Mouse (Mus musculus) CD8-positive naive resting alpha-beta T cell, adult 2 months (primary cell): ENCODE results near the gene Mep1a.
"Not testable (repeated sequence)": the region's sequence is repeated elsewhere in the genome, so short reads cannot be mapped to it uniquely, and the experiment has no call there.

Source experiments
- DNase-seq, 2 experiments: peaks; one replicate each; pipeline ENCODE4 v3.0.0; 2022; ENCODE audit warnings: low read depth in 2 of 2, low spot score in 2 of 2

Mep1a gene

DNA sequence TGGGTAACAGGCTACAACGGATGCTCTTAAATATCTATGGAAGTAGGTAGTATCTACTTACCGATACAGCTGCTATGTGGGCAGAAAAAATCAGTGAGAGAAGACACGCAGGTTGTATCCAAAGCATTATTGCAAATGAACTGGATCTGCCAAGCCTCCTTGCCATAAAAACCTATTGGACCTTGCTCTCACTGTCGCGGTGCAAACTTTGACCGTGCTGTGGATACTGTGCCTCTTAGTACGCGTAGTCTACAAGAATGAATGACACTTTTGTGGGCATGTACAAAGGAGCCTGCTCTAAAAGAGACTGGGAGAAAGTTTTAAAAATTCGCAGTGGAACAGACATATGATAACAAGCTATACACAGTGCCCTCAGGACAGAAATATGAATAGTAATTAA is at the start of gene Mep1a:
Mep1a (minus strand) TSS at position 221 of the 400 bp plus-strand sequence.
- no peak for DNase-seq

DNA sequence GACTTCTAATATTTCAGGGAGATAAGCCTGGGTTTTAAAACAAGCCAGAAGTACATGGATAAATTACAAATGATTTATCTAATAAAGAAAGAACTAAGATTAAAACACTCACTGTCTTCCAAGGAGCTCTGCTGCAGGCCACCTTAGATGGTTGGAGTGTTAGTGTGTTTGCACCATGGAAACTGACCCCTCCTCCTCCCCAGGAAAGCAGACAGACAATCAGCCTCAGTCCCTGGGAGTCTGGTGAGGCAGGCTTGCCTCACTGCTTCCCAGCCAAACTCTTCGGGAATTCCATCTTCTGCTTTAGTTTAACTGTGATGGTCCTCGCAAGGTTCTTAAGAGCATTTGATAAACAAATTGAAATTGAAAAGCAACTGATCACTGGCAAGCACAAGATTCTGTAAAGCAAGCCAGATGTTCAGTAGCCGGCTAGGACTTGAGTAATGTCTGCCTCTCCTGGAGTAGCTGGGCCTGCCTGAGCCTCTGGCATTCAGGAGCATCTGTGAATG is 48.6 kb upstream of the Mep1a start:
- DNase-seq: no peak

DNA sequence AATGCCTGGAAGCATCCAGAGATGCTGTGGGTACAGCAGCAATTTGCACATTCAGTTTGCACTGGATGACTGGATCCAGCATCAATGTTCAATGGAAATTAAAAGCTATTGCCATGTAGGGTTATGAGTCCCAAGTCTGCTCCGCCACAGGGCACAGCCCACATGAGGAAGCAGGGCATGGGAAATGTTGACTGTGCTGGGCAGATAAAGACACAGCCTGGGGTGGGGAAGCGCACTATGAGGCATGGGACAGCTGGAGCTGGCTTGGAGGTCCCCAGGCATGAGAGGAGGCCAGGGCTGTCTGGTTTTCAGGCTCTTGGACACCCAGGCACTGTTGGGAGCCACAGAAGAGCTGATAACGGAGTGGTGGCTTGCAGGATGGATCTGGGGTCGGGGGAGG is 41.4 kb upstream of the Mep1a start:
- no peak for DNase-seq

DNA sequence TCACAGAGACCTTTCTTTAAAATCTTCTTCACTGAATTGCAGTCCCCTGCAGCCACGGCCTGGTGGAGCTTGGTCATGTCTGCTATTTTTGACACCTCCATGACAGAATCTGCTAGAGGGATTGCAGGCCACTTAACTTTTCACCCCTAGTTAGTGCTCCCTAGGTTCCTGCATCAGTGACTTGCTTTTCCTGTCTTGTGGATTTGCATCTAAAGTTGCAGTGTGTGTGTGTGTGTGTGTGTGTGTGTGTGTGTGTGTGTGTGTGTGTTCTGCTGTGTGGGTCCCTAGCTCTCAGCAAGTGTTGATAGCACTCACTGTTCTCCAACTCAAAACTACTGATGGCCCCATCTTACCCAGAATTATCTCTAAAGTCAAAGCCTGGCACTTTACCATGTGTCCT is 40.9 kb upstream of the Mep1a start, which contains the start of gene Ankrd66:
Ankrd66 (minus strand) TSS at position 101 of the 400 bp plus-strand sequence.
- no peak for DNase-seq

DNA sequence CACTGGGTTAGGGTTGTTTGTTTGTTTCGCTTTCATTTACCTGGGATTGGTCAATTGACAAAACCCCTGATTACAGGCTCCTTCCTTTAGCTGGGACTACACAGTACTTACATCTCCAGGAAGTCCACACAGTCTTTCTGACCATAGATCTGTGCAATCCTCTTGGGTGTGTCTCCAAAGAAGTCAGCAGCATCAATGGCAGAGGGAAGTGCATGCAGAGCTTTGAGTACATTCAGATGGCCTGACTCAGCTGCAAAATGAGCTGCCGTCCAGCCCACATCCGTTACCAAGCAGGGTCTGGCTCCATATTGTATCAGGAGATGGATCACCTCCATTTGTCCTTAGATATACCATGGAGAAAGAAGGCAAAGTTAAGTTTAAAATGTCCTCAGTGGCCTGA is 36.2 kb upstream of the Mep1a start:
- no peak for DNase-seq

DNA sequence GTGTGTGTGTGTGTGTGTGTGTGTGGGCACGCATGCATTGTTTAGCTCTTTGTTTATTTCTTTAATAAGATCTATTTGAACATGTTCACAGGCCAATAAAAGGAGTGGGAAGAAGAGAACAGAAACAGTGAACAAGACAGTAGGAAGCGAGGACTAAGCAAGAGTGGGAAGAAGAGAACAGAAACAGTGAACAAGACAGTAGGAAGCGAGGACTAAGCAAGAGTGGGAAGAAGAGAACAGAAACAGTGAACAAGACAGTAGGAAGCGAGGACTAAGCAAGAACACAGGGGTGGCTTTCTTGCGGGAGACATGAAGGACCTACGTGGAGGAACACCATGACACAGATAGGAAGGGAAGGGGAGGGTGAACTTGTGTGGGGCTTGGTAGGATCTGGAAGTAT is 34.2 kb upstream of the Mep1a start:
- DNase-seq: not testable (repeated sequence)

DNA sequence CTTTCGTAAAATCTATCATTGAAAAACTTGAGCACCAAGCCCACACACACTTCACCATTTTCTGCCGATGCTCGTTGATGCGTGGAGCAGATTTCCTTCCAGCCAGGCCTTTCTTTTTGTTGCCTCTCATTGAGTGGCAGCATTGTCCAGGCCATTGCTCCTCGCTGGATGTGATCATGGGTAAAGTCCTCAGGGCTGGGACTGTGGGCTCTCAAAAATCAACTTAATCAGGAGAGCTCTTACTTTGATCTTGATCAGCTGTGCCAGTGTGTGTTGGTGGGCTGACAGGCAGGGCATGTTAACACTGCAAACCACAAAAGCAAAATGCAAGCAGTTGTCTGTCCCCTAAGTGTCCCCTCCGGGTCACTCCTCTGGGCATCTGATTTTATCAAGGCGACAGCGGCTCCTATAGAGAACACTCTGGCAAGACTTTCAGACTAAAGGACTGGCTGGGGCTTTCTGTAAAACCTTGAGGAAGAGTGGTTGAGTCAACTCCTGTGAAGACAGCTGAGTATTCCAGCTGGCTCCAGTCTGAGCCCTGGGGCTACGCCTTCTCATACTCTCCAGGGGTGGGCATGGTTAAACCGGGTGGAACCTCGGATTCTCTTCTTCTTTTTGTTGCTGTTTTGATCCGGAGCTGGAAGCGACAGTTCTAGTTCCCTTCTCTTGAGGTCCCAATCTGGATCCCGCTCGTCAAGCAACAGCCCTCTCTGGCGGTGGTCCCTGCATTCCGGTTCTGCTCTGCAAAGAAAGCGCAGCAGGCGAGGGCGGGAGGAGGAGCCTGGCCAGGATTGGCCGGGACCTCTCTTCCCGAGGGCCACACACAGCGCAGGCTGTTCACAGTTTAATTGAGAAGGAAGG is 32.0 kb upstream of the Mep1a start:
- no peak for DNase-seq

DNA sequence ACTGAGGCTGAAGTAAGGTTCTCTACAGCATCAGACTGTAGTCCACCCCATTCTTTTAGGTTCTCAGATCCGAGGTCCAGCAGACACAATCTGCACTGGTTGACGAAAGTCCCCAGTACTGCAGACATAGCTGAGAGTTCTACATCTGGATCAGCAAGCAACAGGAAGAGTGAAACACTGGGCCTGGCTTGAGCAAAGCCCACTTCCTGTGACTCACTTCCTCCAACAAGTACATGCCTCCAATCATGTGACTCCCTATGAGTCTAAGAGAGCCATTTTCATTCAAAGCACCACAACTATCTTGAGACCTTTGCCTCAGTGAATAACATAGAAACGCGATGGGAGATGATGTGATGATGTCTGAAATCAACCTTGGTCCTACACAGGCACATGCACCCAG is 28.6 kb upstream of the Mep1a start:
- DNase-seq: no peak

DNA sequence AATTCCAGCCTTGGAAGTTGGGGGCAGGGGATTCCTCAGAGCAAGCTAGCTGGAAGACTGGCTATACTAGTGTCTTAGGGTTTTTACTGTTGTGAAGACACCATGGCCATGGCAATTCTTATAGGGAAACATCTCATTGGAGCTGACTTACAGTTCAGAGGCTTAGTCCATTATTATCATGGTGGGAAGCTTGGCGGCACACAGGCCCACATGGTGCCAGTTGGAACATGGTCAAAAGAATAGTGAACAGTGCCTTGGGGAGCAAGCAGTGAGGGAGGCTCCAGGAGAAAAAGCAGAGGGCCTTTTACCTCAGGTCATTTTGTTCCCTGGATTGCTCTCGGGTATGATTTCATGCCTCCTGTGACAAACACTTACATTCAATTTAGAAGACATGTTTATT is 27.9 kb upstream of the Mep1a start:
- DNase-seq: no peak

DNA sequence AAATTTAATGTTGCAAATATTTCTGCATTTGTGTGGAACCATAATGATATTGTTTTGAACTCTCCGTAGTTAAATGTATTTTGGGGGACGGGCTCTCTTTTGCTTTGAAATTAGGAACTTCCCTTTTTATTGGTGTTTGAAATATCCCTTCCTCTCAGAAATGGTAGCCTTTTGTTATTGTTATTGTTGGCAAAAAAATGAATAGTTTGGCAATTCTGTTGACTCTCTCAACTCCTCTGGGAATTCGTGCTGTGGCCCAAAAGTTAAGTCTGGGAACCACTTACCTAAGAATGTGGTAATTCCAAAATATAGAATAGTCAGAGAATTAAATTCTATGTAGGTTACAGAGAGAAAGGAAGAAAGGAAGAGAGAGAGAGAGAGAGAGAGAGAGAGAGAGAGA is 17.6 kb upstream of the Mep1a start:
- no peak for DNase-seq

DNA sequence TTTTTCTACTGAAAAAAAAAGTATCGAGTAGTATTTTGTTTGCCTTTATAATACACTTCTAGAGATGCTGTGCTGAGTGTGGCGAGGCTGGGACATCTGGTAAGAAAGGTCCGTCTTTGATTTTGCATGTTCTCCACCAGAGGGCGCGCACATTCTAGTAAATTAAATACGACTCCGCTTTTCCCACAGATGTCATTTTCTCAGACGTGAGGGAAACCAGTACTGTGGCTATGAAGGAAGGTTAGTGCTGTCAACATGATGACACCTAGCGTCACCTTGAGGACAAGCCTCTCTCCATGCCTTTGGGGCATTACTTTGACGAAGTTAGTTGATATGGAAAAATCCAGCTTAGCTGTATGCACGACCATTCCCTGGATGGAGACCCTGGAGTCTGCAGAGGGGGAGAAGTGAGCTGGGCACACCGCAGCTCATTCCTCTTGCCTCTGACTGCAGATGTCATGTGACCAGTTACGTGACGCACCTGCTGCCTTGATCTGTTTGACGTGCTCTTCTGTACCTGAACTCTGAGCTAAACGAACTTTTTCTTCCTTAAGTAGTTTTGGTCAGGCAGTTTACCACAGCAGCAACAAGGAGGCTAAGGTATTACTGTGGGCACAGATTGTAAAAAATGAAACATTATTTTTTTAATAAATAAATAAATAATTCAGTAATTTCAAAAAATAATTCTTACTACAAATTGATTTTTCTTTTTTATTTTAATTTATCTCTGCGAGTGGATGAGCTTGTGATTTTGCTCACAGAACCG is 16.2 kb upstream of the Mep1a start:
- DNase-seq: no peak

DNA sequence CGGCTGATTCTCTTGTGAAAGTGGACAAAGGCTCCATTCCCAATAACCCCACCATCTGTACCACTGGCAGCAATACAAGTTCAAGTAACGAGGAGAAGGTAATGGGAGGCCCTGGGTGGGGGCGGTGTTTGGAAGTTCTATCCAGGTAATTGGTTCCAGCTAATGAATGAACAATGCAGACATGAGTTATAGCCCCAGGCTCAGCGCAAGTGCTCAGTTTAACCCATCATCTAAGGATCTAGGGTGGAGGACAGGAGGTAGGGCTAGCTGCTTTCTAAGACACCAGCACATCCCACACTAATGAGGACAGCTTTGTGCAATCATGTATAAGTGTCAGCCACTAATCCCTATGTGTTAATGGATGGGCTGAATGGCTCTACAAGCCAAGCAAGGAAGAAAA is 8.2 kb upstream of the Mep1a start:
- no peak for DNase-seq

DNA sequence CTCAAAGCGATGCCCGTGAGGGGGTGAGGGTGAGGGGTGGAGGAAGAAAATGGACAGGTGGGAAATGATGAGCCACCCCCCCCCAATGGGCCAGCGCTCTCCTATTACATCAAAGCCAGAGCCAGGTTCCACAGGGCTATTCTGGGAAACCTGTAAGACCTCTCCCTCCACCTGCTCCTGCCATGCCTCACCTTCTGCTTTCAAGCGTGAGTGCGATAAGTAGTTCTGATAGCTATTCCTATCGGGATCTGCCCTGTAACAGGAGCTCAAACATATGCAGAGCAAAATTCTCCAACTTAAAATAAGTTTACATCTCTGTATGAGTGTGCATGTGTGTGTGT is 2.0 kb upstream of the Mep1a start:
- no peak for DNase-seq

DNA sequence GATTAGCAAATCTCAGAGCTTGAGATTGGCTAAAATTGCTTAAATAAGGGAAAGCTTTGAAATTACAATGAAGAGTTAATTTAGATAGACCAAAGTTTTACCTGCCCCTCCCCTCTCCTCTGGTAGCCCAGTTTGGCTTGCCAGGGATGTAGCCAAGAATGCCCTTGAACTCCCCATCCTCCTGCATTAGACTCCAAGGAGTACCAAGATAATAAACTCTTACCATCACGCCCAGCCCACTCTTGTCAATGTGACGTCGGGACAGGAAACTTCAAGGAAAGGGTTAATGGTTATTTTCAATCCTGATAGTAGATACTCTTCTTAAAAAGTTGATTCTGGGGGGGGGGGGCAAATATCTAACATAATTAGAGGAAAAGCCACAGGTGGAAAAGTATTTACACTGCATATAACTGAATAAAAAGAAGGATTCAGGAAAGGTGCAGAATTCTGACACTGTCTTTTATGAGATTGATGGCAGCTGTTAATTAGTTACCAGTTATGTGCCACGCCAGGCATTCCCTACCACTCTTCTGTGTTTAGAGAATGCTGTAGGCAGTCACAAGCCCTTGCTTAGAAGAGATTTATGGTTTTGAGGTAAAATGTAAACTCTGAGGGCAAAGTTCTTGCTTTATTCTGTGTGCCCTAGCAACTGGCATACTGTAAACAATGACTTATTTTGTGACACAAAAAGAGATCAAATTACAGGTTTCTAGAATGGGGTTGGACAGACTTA is 1.4 kb upstream of the Mep1a start:
- no peak for DNase-seq

DNA sequence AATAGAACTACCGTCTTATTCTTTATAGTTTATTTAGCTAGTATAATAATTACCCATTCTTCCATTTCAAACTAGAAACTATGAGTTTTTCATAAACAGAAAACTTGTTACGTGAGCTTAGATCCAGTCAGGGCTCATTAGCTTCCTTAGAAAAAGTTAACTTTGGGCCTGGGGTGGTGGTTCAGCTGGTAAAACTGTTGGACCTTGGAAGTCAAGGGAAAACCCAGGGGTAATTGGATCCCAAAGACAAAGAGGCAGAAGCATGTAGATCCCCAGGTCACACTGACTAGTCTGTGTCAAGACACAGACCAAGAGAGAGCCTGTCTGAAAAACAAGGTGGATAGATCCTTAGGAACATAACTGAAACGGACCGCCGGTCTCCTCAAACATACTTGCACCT is 981 bp downstream of the Mep1a start:
- no peak for DNase-seq

DNA sequence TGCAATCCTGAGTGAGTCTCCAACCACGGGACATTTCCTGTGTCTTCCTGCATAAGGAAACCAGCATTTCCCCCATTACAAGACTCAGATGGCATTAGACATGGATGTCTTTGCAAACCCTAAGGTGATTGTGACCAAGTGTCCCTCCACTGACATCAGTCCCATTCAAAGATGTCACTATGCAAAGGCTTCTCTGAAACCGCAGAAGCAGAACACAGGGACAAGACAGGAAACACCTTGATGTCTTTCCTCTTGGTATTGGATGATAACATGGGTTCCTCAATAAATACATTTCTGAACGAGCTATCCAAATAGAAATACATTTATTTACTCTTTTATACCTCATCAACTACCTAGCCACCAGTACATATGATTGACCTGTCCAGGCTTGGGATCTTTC is 1.4 kb downstream of the Mep1a start:
- DNase-seq: no peak

DNA sequence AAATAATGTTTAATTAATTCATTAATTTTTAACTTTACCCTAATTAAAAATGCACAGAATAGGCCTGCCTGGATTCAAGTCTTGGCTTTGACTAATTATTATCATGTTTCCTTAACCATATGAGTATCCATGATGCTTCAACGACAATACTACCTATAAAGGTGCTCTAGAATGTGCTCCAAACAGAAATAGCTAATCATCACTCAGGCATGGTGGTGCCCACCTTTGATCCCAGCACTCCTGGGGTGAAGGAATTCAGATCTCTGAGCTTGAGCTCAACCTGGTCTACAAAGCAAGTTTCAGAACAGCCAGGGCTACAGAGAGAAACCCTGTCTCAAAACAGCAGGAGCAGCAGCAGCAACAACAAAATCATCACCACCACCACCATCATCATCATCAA is 2.1 kb downstream of the Mep1a start:
- DNase-seq: no peak

DNA sequence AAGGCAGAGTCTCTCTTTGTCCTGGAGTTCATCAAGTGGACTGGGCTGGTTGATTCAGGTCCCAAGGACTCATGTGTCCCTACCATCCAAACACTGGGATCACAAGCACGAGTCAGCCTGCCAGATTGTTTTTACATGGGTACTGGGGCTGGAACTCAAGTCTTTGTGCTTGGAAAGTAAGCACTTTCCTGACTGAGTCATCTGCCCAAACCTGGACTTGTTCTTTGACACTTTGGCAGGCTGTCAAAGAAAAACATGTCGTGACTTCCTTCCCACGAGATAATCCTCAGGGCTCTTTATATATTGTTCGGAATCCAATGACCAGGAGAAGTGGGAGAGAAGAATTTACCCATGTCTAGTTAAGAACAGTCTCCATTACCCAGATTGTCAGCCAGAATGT is 5.1 kb downstream of the Mep1a start:
- DNase-seq: no peak

DNA sequence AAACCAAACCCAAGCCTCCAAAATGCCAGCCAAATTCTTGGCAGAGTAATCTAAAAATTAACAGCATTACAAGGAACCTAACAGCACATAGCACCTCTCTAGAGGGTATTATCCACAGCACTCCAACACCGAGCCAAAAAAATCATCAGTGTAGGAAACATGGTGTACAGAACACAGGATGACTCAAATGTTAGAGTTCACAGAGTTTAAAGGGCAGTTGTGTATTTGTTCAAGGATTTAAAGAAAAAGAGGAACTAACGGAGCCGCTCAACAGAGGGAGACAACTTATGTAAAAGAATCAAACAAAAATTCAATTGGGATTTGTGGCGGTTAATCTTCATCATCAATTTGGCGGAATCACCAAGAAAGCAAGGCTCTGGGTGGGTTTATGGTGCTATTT is 7.1 kb downstream of the Mep1a start:
- no peak for DNase-seq

DNA sequence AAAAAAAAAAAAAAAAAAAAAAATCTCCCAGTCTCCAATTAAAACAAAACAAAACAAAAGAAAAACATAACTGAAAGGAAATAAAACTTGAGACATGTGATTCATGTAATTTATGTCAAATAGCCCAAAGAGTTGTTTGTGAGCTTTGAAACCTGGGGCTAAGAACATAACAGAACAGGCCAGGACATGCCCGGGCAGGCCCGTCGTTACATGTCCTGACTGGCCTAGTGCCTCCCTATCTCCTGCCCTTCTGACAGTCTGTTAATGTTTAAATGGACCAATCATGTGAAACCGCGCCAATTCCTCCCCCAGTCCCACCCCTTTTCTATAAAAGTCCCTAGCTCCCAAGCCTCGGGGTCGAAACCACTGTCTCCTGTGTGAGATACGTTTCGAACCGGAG is 12.2 kb downstream of the Mep1a start:
- DNase-seq: not testable (repeated sequence)

DNA sequence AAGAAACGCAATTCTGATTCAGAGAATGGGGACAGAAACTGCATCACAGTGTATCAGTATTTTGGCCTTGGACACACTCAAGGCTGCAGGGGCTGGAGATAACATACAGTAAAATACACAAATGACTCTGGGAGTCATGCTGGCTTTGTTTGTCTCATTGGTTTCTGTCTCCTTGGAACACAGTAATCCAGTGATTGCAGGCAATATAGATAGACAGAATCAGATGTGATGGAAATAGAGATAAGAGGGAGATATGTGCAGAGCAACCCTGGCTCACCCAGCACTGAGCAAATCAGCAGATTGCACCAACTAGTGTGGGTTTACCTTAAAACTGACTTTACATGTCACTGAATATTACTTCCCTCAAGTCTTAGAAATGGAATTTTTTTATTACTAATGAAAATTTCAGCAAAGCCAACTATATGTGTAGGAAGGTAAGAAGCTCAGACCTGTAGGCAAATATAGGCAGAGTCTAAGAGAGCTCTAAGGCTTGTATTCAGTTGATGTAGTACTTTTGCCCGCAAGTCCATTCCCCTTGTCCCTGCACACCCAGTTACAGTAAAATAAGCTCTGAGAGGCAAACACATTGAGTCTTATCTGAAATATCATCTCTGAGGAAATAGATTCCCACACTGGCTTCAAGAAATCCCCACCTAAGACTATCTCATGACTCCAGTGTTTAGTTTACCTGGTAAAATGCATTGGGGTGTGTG is 14.0 kb downstream of the Mep1a start:
- no peak for DNase-seq
